Mouse (Mus musculus) left cerebral cortex, postnatal 14 days (tissue): ENCODE results near the gene Akr1d1. TPM values are rescaled to one million over a fixed set of nuclear protein-coding genes. Genes with fewer than 3 reads are reported as not detected.

ENCODE experiments used
- DNase-seq, 2 experiments: peaks; one replicate each; pipeline ENCODE4 v3.0.0; 2021 to 2022; ENCODE audit warnings: low spot score in 2 of 2, mixed read lengths in 1 of 2
- intact Hi-C: fragments of 180-260 bp; cut with DNase I; formaldehyde crosslinking; loops from one replicate; pipeline ENCODE4 v1.15.1; 2025
- total RNA-seq, 2 experiments: library from RNA; stranded (reverse); gene quantifications; 2 replicates each; pipeline ENCODE4 v1.2.3; 2021

The Akr1d1 gene
- total RNA-seq, 2 experiments from 2014 or later, result not detected

- intact Hi-C loops, result no loop called here
- DNase-seq, result no peak
Observed at GRCm38 (mm10) chr6:37553926-37554325, 24.0 kb downstream of the Akr1d1 start.

- intact Hi-C loops, result no loop called here
- DNase-seq, result peak; percentile 10 to 24
Observed at GRCm38 (mm10) chr6:37554327-37554726, 24.4 kb downstream of the Akr1d1 start.

- intact Hi-C loops, result no loop called here
- no peak for DNase-seq
Observed at GRCm38 (mm10) chr6:37563861-37564260, 33.9 kb downstream of the Akr1d1 start.

- intact Hi-C loops, result no loop called here
- DNase-seq, result no peak
Observed at GRCm38 (mm10) chr6:37567363-37567762, 37.4 kb downstream of the Akr1d1 start.

GRCm38 (mm10) chr6:37571939-37572338 lies 42.0 kb downstream of the Akr1d1 start:
- no peak for DNase-seq
- intact Hi-C loops, result no loop called here

- DNase-seq, result no peak
- intact Hi-C loops, result no loop called here
Observed at GRCm38 (mm10) chr6:37572935-37573334, 43.0 kb downstream of the Akr1d1 start.

- intact Hi-C loops, result no loop called here
- DNase-seq, result no peak
Observed at GRCm38 (mm10) chr6:37580476-37580875, 50.5 kb downstream of the Akr1d1 start.

- intact Hi-C loops, result no loop called here
- peak; percentile 78 to 92 for DNase-seq
Observed at GRCm38 (mm10) chr6:37589340-37589962, 59.5 kb downstream of the Akr1d1 start.

- intact Hi-C loops, result loop anchor here (5.0 kb wide), 2 partner anchors 282 to 477 kb away; partner anchors contain the start of gene Trim24
- DNase-seq, result no peak
Observed at GRCm38 (mm10) chr6:37590800-37591199, 60.8 kb downstream of the Akr1d1 start.

- DNase-seq, result peak; percentile 51 to 58
- intact Hi-C loops, result loop anchor here (5.0 kb wide), 2 partner anchors 280 to 475 kb away; partner anchors contain the start of gene Trim24
Observed at GRCm38 (mm10) chr6:37592101-37593032, 62.4 kb downstream of the Akr1d1 start.

- intact Hi-C loops, result loop anchor here (5.0 kb wide), 2 partner anchors 279 to 474 kb away; partner anchors contain the start of gene Trim24
Observed at GRCm38 (mm10) chr6:37593033-37593374, 63.0 kb downstream of the Akr1d1 start.

GRCm38 (mm10) chr6:37593551-37594089 lies 63.6 kb downstream of the Akr1d1 start:
- intact Hi-C loops, result loop anchor here (5.0 kb wide), 2 partner anchors 279 to 474 kb away; partner anchors contain the start of gene Trim24
- DNase-seq, result no peak

More at GRCm38 (mm10) chr6:37593033-37593374, 63.0 kb downstream of the Akr1d1 start:
- no peak for DNase-seq

GRCm38 (mm10) chr6:37597088-37597487 lies 67.1 kb downstream of the Akr1d1 start:
- intact Hi-C loops, result no loop called here

GRCm38 (mm10) chr6:37598033-37598432 lies 68.1 kb downstream of the Akr1d1 start:
- no peak for DNase-seq
- intact Hi-C loops, result no loop called here

More at GRCm38 (mm10) chr6:37597088-37597487, 67.1 kb downstream of the Akr1d1 start:
- no peak for DNase-seq

GRCm38 (mm10) chr6:37600976-37601498 lies 71.1 kb downstream of the Akr1d1 start:
- intact Hi-C loops, result no loop called here
- no peak for DNase-seq

- intact Hi-C loops, result no loop called here
- no peak for DNase-seq
Observed at GRCm38 (mm10) chr6:37602857-37603765, 73.1 kb downstream of the Akr1d1 start.

- no peak for DNase-seq
- intact Hi-C loops, result no loop called here
Observed at GRCm38 (mm10) chr6:37604178-37604883, 74.4 kb downstream of the Akr1d1 start.

GRCm38 (mm10) chr6:37604884-37605269 lies 74.9 kb downstream of the Akr1d1 start:
- intact Hi-C loops, result no loop called here
- no peak for DNase-seq
